Mouse (Mus musculus) heart, postnatal 10 days (tissue): ENCODE data around the gene Lamb1. TPM values are rescaled to one million over a fixed set of nuclear protein-coding genes. Genes with fewer than 3 reads are reported as not detected.
A peak's percentile ranks its signal among the peaks of the same experiment; 100 is the strongest.

Experiments used
- DNase-seq, 2 experiments: peaks; one replicate each; pipeline ENCODE4 v3.0.0; 2021
- intact Hi-C: fragments of 180-260 bp; cut with DNase I; formaldehyde crosslinking; loops from one replicate; pipeline ENCODE4 v1.15.1; 2025
- total RNA-seq, 2 experiments: library from RNA; stranded (reverse); gene quantifications; 2 replicates each; pipeline ENCODE4 v1.2.3; 2021

The Lamb1 gene
- total RNA-seq, 2 experiments from 2014 or later, result 250 to 255 TPM

- intact Hi-C loops, result no loop called here
- no peak for DNase-seq
Observed at GRCm38 (mm10) chr12:31310687-31311086, 45.7 kb downstream of the Lamb1 start.

DNA sequence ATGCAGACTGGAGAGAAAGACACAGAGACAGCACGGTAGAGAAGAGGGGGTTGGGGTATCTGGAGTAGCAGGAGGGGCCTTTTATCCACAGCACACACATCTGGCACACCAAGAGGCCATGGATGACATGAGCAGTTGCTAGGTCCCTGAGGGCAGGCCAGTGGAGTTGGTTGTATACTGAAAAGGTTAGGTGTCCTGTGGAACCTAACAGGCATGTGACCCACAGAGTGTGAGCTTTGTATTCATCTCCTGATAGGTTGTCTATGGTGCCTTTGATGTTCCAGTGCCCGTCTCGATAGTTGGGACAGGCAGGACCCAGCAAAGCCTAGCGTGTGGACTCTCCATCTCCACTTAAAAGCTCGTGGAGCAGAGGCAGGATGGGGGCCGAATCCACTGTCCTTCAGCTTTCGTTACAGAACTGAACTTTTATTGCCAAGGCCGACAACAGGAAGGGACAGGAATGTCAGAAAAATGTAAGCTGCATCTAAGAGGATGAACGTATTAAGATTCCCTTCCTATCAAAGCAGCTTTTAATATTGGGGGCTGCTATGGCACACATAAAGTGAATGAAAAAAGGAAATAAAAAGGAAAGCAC is 46.7 kb downstream of the Lamb1 start:
- no peak for DNase-seq
- intact Hi-C loops, result no loop called here

DNA sequence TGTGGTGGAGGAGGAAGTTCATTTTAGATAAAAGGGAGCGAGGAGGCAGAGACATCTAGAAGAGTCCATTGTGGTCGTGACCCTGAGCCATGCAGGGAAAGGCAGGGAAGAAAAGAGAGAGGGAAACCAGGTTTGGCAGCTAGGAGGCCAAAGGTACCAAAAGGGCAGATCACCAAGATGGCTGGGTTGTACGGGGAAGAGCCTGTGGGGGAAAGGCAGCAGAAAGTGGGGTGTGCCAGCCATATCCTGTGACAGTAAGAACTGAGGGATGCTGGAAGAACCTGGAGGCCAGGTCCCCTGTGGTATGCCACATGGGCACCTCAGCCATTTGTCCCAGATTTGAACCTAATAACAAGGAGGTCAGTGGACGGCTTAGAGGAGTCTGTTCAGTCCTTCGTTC is 47.2 kb downstream of the Lamb1 start:
- DNase-seq, result no peak
- intact Hi-C loops, result no loop called here

GRCm38 (mm10) chr12:31313136-31313535 is 48.1 kb downstream of the Lamb1 start:
- no peak for DNase-seq
- intact Hi-C loops, result no loop called here

GRCm38 (mm10) chr12:31314310-31314709 is 49.3 kb downstream of the Lamb1 start:
- intact Hi-C loops, result no loop called here
- no peak for DNase-seq

- intact Hi-C loops, result loop anchor here (5.0 kb wide), 1 partner anchor 189 kb away; no protein-coding TSS in a partner anchor
- DNase-seq, result no peak
Observed at GRCm38 (mm10) chr12:31315961-31316360, 50.9 kb downstream of the Lamb1 start.

- DNase-seq, result peak in 1 of 2 experiments; percentile 48
- intact Hi-C loops, result loop anchor here (5.0 kb wide), 1 partner anchor 191 kb away; no protein-coding TSS in a partner anchor
Observed at GRCm38 (mm10) chr12:31317670-31318408, 52.8 kb downstream of the Lamb1 start.

- intact Hi-C loops, result loop anchor here (5.0 kb wide), 1 partner anchor 191 kb away; no protein-coding TSS in a partner anchor
- peak; percentile 65 to 73 for DNase-seq
Observed at GRCm38 (mm10) chr12:31318409-31318963, 53.5 kb downstream of the Lamb1 start.

GRCm38 (mm10) chr12:31320817-31321216 is 55.8 kb downstream of the Lamb1 start:
- intact Hi-C loops, result no loop called here
- DNase-seq, result no peak

GRCm38 (mm10) chr12:31321532-31321931 is 56.5 kb downstream of the Lamb1 start:
- DNase-seq, result no peak
- intact Hi-C loops, result no loop called here

GRCm38 (mm10) chr12:31323136-31323695 is 58.2 kb downstream of the Lamb1 start:
- intact Hi-C loops, result no loop called here
- no peak for DNase-seq

GRCm38 (mm10) chr12:31327139-31327538 is 62.1 kb downstream of the Lamb1 start:
- DNase-seq, result no peak
- intact Hi-C loops, result no loop called here

DNA sequence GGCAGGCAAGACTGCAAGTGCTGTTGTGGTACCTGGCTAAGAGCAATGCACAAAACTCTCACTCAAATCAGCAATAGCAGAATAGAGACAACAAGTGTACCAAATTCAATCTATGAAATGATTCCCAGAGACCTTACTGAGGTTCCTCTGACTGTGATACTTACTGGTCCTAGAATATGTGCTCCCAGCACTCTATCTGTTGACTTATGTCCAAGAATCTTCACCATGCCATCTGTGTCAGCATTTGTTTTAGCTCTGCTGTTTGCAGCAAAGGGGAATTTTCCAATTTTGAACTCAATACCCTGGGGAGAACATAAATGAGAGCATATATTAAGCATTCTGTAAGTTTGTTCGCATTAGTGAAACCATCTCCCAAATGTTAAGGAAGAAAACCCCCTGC is 68.2 kb downstream of the Lamb1 start:
- intact Hi-C loops, result loop anchor here (5.0 kb wide), 1 partner anchor 216 kb away; no protein-coding TSS in a partner anchor
- DNase-seq, result no peak

- DNase-seq, result no peak
- intact Hi-C loops, result no loop called here
Observed at GRCm38 (mm10) chr12:31350191-31350943, 85.3 kb downstream of the Lamb1 start.

GRCm38 (mm10) chr12:31350944-31351928 is 86.2 kb downstream of the Lamb1 start, which contains the start of gene Dld:
TSS of gene Dld (minus strand) at chr12:31351453.
- intact Hi-C loops, result no loop called here
- DNase-seq, result peak; percentile 97 to 98

DNA sequence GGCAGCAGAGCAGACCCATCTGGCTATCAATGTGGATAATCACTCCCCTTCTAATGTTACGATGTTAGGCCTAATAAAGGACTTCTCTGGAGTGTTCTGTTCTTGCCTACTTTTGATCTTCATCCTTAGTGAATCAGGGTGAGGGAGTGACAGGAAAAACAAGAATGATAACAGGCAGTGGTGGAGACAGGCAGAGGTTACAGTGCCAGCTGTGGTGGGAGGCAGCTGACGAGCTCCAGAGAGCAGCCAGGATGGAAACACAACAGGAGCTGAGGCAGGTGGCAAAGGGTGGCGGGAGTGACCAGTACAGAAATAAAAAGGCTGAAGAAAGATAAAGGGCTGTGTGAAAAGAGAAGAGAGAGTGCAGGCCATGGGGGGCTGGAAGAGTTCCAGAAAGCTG is 101.4 kb downstream of the Lamb1 start:
- DNase-seq, result peak in 1 of 2 experiments; percentile 12
- intact Hi-C loops, result no loop called here

- intact Hi-C loops, result no loop called here
Observed at GRCm38 (mm10) chr12:31367721-31368120, 102.7 kb downstream of the Lamb1 start.

GRCm38 (mm10) chr12:31369118-31369517 is 104.1 kb downstream of the Lamb1 start:
- DNase-seq, result no peak
- intact Hi-C loops, result no loop called here

More at GRCm38 (mm10) chr12:31367721-31368120, 102.7 kb downstream of the Lamb1 start:
- DNase-seq, result peak in 1 of 2 experiments; percentile 20

DNA sequence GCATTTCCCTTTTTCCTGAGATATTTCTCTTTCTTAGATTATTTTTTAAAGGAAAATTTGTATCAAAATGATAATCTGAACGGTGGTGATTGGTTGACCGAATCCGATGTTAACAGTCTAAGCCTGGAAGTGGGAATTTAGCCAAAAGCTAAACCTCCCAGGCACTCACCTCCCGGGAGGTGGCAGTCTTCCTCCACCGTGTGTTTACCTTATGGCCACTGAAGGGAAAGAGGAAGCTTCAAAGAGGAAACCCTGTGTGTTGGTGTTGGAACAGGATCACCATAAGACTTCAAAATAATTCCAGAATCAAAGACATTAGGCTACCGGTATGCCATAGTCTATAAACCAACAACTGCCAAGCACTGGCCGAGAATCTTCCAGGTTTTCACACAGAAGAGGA is 104.6 kb downstream of the Lamb1 start:
- peak in 1 of 2 experiments; percentile 18 for DNase-seq
- intact Hi-C loops, result loop anchor here (10.0 kb wide), 4 partner anchors 125 to 555 kb away; partner anchors contain the start of genes Bcap29, Cbll1 and Gpr22
